Mouse (Mus musculus) forebrain, embryonic 11.5 days (tissue): ENCODE results near the gene Actg1. TPM values are rescaled to one million over a fixed set of nuclear protein-coding genes. Genes with fewer than 3 reads are reported as not detected.
"Not testable (repeated sequence)": the region's sequence is repeated elsewhere in the genome, so short reads cannot be mapped to it uniquely, and the experiment has no call there.

Experiments used
- ATAC-seq: fragments of 200-750 bp; cut with Nextera tagmentation; replicated peaks from 2 replicates; pipeline ENCODE4 v1.8.0; 2017; ENCODE audit warnings: moderate TSS enrichment; ENCODE audit not compliant: low FRiP score
- DNase-seq: peaks from one replicate; pipeline ENCODE4 v3.0.0-alpha.2; 2017; ENCODE audit warnings: low spot score
- H3K27ac ChIP-seq: fragments of 300-500 bp; sonication (generic); 2 replicates; pipeline ENCODE4 v1.5.1; 2014; ENCODE audit warnings: low read depth, low read length
- H3K27me3 ChIP-seq: fragments of 300-500 bp; sonication (generic); 2 replicates; pipeline ENCODE4 v1.6.1; 2014; ENCODE audit warnings: mild to moderate bottlenecking, low read length, mixed read lengths; ENCODE audit not compliant: control insufficient read depth, insufficient read depth
- H3K36me3 ChIP-seq: fragments of 300-500 bp; sonication (generic); 2 replicates; pipeline ENCODE4 v1.6.1; 2014; ENCODE audit warnings: mild to moderate bottlenecking, low read length, moderate library complexity, mixed read lengths; ENCODE audit not compliant: control insufficient read depth, insufficient read depth
- H3K4me1 ChIP-seq: fragments of 300-500 bp; sonication (generic); replicated peaks from 2 replicates; pipeline ENCODE4 v1.6.1; 2014; ENCODE audit warnings: low read length, mixed read lengths; ENCODE audit not compliant: control insufficient read depth, insufficient read depth
- H3K4me2 ChIP-seq: fragments of 300-500 bp; sonication (generic); 2 replicates; pipeline ENCODE4 v1.6.1; 2014; ENCODE audit warnings: low read depth, mild to moderate bottlenecking, low read length, moderate library complexity, mixed read lengths; ENCODE audit not compliant: severe bottlenecking
- H3K4me3 ChIP-seq: fragments of 300-500 bp; sonication (generic); 2 replicates; pipeline ENCODE4 v1.5.1; 2014; ENCODE audit warnings: low read depth, low read length
- H3K9ac ChIP-seq: fragments of 300-500 bp; sonication (generic); 2 replicates; pipeline ENCODE4 v1.6.1; 2014; ENCODE audit warnings: low read length
- H3K9me3 ChIP-seq: fragments of 300-500 bp; sonication (generic); 2 replicates; pipeline ENCODE4 v1.6.1; 2016; ENCODE audit warnings: low read length, mixed read lengths; ENCODE audit not compliant: control insufficient read depth
- WGBS: fragments of 180-500 bp; shearing (Covaris S2); extraction: QIAGEN DNeasy Blood & Tissue Kit; methylation state at CpG from one replicate; pipeline ENCODE4 v1.1.7; 2014; 5-methylcytosine and 5-hydroxymethylcytosine counted together
- polyA plus RNA-seq: library from polyadenylated mRNA; unstranded; fragments of >200 nt; fragmentation: Nextera tagmentation; extraction: Ambion mirVana; gene quantifications from 2 replicates; pipeline ENCODE4 v1.2.1, GENCODE M21; 2014

Actg1 gene
- polyA plus RNA-seq, 1 experiment from 2014 or later: 2,808 TPM

DNA sequence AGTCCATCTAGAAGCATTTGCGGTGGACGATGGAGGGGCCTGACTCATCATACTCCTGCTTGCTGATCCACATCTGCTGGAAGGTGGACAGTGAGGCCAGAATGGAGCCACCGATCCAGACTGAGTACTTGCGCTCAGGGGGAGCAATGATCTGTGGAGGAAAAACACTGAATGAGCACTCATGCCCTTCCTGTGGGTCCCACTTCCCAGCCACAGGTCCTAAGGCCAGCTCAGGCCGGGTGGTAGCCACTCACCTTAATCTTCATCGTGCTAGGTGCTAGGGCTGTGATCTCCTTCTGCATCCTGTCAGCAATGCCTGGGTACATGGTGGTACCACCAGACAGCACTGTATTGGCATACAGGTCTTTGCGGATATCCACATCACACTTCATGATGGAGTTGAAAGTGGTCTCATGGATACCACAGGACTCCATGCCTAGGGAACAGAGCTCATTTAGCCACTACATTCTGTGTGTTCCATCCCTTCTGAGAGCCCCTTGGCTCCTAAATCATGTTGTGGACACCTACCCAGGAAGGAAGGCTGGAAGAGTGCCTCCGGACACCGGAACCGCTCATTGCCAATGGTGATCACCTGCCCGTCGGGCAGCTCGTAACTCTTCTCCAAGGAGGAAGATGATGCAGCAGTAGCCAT is 1.8 kb downstream of the Actg1 start:
- WGBS: 85% methylated on average over 10 of the region's 13 CpGs
- Histone ChIP-seq H3K4me3 (peak overlapping the region; percentile 29), H3K4me1 (peaks cover 18% of the 10 kb centered on the region), H3K4me2 (peak overlapping the region; percentile 58)
- not testable (repeated sequence) for H3K27me3 ChIP-seq, ATAC-seq, H3K27ac ChIP-seq, H3K9me3 ChIP-seq, H3K9ac ChIP-seq, H3K36me3 ChIP-seq
- DNase-seq: peak; percentile 53

GRCm38 (mm10) chr11:120345067-120345681 is 3.2 kb downstream of the Actg1 start:
- Histone ChIP-seq H3K27me3 (no peaks in the 10 kb centered on the region), H3K9ac (no peak overlapping the region), H3K4me1 (peaks cover 10% of the 10 kb centered on the region; the same call in 1 of the 2 replicates), H3K4me2 (peak overlapping the region; percentile 34), H3K27ac (no peak overlapping the region), H3K9me3 (no peaks in the 10 kb centered on the region), H3K4me3 (peak overlapping the region; percentile 20), H3K36me3 (peaks cover 5% of the 10 kb centered on the region; the same call in 1 of the 2 replicates)
- 39% methylated on average over 1 of the region's 1 CpGs for WGBS
- DNase-seq (peak; percentile 58), ATAC-seq (no peak)

- Histone ChIP-seq H3K4me1 (peaks cover 6% of the 10 kb centered on the region; the same call in 1 of the 2 replicates), H3K27ac (no peak overlapping the region), H3K9me3 (no peaks in the 10 kb centered on the region), H3K36me3 (peaks cover 5% of the 10 kb centered on the region; the same call in 1 of the 2 replicates), H3K4me3 (no peak overlapping the region), H3K9ac (no peak overlapping the region; the same call in 1 of the 2 replicates), H3K4me2 (no peak overlapping the region), H3K27me3 (no peaks in the 10 kb centered on the region)
- ATAC-seq (no peak), DNase-seq (peak; percentile 52)
- 71% methylated on average over 5 of the region's 5 CpGs for WGBS
These were observed 3.9 kb downstream of the Actg1 start for GRCm38 (mm10) chr11:120344310-120344920.

GRCm38 (mm10) chr11:120343519-120344309 is 4.6 kb downstream of the Actg1 start:
- Histone ChIP-seq H3K9ac (no peak overlapping the region; the same call in 1 of the 2 replicates), H3K36me3 (peaks cover 5% of the 10 kb centered on the region; the same call in 1 of the 2 replicates), H3K9me3 (no peaks in the 10 kb centered on the region), H3K4me3 (no peak overlapping the region), H3K4me2 (no peak overlapping the region), H3K27me3 (no peaks in the 10 kb centered on the region), H3K4me1 (peaks cover 5% of the 10 kb centered on the region; the same call in 1 of the 2 replicates), H3K27ac (no peak overlapping the region)
- ATAC-seq: no peak
- WGBS: 75% methylated on average over 5 of the region's 5 CpGs
- peak; percentile 64 for DNase-seq

GRCm38 (mm10) chr11:120342656-120343160 is 5.6 kb downstream of the Actg1 start:
- ATAC-seq: no peak
- H3K36me3 ChIP-seq: peaks cover 5% of the 10 kb centered on the region; the same call in 1 of the 2 replicates
- WGBS: 91% methylated on average over 5 of the region's 5 CpGs
- peaks cover 5% of the 10 kb centered on the region; the same call in 1 of the 2 replicates for H3K4me1 ChIP-seq
- H3K9me3 ChIP-seq: no peaks in the 10 kb centered on the region
- H3K27ac ChIP-seq: no peak overlapping the region
- no peaks in the 10 kb centered on the region for H3K27me3 ChIP-seq
- no peak overlapping the region for H3K9ac ChIP-seq
- H3K4me2 ChIP-seq: no peak overlapping the region
- peak; percentile 48 for DNase-seq
- H3K4me3 ChIP-seq: no peak overlapping the region

GRCm38 (mm10) chr11:120341661-120342060 is 6.7 kb downstream of the Actg1 start:
- Histone ChIP-seq H3K9me3 (no peaks in the 10 kb centered on the region; the same call in 1 of the 2 replicates), H3K4me1 (peaks cover 5% of the 10 kb centered on the region; the same call in 1 of the 2 replicates), H3K9ac (no peak overlapping the region), H3K4me3 (no peak overlapping the region), H3K27ac (no peak overlapping the region), H3K36me3 (peaks cover 5% of the 10 kb centered on the region; the same call in 1 of the 2 replicates), H3K27me3 (no peaks in the 10 kb centered on the region), H3K4me2 (no peak overlapping the region)
- ATAC-seq: no peak
- whole genome bisulfite sequencing: 97% methylated on average over 4 of the region's 4 CpGs
- DNase-seq: peak; percentile 47

DNA sequence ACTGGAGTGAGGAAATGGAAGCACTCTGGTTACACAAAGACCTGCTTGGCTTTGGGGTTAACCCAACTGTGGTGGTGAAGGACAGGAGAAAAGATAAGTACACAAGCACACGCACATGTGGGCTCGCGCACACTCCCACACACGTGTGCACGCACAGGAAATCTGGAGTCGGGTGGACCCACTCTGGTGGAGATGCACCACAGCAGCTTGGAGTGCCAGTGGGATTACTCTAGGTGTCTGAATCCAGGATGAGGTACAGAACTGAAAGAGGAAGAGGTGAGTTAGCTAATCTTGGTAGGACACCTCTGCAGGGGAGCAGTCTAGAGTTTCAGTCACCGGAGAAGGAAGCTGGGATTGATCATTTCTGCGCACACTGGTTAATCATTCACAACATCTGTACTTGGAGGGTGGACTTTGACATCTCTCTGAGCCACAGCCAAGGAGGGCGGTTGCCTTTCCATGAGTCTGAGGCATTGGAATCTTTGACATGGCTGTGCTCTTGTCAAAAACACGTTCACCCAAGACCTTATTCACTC is 8.3 kb downstream of the Actg1 start:
- Histone ChIP-seq H3K9me3 (no peaks in the 10 kb centered on the region; the same call in 1 of the 2 replicates), H3K36me3 (peaks cover 1% of the 10 kb centered on the region; the same call in 1 of the 2 replicates), H3K4me2 (no peak overlapping the region), H3K27ac (no peak overlapping the region), H3K4me3 (no peak overlapping the region), H3K4me1 (peaks cover under 1% of the 10 kb centered on the region; the same call in 1 of the 2 replicates), H3K27me3 (no peaks in the 10 kb centered on the region), H3K9ac (no peak overlapping the region)
- WGBS: 93% methylated on average over 10 of the region's 10 CpGs
- no peak for DNase-seq
- ATAC-seq: no peak

- Histone ChIP-seq H3K27ac (no peak overlapping the region), H3K36me3 (no peaks in the 10 kb centered on the region), H3K9me3 (no peaks in the 10 kb centered on the region; the same call in 1 of the 2 replicates), H3K4me1 (no peaks in the 10 kb centered on the region), H3K4me2 (no peak overlapping the region), H3K4me3 (no peak overlapping the region), H3K9ac (no peak overlapping the region), H3K27me3 (no peaks in the 10 kb centered on the region)
- WGBS: 74% methylated on average over 3 of the region's 3 CpGs
- DNase-seq: no peak
- ATAC-seq: no peak
These were observed 9.6 kb downstream of the Actg1 start for GRCm38 (mm10) chr11:120338786-120339185.
